Mouse (Mus musculus) right cerebral cortex, postnatal 4 days (tissue): ENCODE measurements around the gene Wdr75.

Experiments
- DNase-seq: peaks from one replicate; pipeline ENCODE4 v3.0.0-alpha.2; 2022

Gene Wdr75

DNA sequence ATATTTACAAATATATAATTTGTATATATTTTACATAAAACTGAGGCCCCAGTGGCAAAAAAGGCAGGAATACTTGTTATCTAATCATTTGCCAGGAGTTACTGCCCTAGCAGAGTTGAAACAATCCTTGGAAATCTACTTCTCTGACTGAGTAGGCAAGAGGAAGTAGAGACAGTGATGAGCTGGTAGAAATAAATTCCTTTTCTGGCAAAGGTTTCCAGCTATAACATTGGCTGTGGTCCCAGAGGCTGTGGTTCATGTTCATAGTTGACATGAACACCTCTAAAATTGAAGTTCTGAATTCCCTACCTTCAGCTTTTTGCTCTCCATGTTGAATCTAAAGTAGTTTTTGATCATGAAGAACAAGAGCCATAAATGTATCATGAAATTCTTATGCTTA is 43.3 kb downstream of the Wdr75 start:
- DNase-seq, result no peak

DNA sequence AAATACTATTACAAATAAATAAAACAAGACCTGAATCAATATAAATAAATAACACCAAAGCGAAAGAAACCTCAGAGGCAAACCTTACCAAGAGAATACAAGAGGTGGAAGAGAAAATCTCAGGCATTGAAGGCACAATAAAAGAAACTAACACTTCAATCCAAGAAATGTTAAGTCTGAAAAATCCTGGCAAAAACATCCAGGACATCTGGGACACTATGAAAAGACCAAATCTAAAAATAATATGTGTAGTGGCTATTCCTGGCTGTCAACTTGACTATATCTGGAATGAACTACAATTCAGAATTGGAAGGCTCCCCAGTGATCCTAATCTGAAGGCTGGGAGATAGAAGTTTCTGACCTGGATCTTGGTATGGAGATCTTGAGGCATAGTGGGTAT is 50.5 kb downstream of the Wdr75 start:
- DNase-seq, result no peak

DNA sequence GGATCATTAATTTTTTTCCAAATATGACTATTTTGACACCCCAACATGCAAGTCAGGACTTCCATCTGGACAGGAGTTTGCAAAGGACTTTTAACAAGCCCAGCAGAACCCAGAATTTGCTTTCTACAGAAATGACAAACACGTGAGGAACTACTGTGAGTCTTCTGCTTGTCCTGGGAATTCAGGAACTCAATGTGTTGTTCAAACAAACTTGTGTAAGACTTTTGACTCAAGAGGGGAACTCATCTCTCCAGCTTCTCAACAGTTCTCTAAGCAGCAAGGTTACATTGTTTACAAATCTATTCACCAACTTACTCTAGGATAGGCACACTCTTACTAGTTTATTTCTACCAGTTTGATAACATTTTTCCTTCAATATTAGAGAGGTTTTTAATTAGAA is 63.1 kb downstream of the Wdr75 start:
- DNase-seq, result no peak

DNA sequence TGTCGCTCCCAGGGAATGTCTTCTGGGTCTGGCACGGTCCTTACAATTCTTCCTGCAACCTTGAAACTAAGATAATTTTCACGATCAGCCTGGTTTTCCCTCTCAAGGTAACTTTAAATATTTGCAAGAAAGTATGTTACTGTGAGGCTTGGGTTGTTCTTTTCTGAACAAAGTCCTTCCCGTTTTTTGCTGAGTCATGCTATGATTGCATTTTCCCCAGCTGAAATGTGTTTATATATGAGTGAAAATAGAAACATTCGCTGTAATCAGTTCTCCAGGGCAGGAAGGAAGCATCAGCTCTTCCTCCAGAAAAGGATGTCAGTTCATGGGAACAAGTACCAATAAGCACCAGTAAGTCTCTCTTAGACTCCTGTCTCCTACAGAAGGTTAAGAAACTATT is 65.4 kb downstream of the Wdr75 start:
- DNase-seq, result no peak

DNA sequence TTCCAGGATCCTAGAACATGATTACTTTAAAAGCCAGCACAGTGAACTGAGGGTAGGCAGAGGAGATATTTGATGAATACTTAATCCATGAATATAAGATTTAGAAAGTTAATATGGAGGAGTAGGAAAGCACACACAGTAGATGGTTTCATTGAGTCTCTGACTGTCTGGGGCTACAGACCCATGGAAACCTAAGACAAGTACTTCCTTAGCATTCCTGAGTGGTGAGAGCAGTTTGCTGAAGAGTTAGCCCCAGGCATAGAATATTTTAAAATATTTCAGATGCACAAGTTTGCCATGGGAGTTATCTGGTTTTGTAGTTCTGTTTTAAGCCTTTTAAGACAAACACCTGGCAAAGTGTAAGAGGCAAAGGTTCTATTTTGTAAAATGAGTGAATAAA is 66.2 kb downstream of the Wdr75 start:
- no peak for DNase-seq

DNA sequence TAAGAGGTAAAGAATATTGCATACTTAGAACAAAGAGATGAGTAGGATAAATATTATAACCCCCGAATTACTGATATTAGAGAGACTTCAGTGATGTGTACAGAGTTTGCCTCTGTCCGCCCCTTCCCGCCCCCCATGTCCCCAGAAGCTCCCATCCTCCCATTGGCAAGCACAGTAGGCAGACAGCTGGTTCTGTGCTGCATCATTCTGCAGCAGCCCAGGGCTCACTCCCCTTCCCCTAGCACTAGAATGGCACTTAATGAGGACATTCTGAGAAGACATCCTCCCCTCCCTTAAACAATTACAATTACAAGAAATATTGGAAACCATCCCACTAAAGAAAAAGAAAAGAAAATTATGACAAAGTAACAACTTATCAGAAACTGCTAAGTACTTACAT is 68.7 kb downstream of the Wdr75 start:
- no peak for DNase-seq

DNA sequence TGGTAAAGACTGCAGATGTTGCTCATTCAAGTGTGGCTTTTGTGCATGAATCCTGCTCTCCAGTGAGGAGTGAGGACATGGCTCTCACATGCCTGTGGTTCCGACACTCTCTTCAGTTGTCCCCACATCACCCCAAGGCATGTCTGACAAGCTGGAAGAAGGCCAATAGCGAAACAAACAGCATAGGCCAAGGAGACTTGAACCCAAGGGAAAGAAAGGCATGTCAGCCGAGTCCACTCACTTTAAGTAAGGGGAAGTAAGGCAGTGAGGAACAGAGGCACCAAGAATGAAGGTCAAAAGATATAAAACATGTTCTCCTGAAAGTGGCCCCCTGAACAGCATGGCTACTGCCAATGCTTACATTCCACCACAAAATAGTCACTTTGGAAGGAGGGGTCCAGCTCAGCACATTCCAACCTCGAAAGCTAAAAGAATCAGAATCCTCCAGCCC is 69.6 kb downstream of the Wdr75 start:
- DNase-seq, result no peak

DNA sequence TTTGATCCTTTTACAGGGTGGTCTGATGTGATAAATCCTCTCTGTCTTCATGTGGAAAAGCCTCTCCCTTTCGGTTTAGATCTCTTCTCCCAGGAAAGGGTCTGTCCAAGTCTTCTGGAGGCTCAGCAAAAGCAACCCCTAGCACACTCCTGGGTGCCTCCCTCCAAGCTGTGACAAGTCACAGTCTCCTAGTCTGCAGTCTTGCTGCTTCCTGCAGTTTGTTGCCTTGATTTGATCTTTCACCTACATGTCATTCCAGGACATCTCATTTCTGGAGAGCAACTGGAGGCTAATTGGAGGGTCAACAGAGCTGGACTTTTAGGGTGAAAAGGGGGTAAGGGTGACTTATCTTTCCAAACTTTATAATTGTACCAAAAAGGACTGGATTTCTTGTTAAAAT is 70.3 kb downstream of the Wdr75 start:
- no peak for DNase-seq

DNA sequence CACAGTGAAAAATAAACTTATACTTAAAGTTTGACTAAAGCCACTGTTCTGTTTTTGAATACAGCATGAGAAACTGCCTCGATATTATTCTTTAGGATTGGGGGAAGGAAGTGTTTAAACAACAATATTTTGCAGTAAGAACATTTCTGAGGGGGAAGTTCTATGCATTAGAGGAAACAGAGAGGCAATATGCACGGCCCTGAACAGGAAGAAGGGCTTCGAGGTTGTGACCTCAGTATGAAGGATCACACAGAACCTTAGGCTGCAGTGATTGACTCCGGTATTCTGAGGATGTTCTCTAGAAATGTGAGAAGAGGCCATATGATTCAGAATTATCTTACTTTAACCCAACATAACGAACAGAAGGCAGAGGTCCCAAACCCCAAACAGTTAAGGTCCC is 70.8 kb downstream of the Wdr75 start:
- no peak for DNase-seq

DNA sequence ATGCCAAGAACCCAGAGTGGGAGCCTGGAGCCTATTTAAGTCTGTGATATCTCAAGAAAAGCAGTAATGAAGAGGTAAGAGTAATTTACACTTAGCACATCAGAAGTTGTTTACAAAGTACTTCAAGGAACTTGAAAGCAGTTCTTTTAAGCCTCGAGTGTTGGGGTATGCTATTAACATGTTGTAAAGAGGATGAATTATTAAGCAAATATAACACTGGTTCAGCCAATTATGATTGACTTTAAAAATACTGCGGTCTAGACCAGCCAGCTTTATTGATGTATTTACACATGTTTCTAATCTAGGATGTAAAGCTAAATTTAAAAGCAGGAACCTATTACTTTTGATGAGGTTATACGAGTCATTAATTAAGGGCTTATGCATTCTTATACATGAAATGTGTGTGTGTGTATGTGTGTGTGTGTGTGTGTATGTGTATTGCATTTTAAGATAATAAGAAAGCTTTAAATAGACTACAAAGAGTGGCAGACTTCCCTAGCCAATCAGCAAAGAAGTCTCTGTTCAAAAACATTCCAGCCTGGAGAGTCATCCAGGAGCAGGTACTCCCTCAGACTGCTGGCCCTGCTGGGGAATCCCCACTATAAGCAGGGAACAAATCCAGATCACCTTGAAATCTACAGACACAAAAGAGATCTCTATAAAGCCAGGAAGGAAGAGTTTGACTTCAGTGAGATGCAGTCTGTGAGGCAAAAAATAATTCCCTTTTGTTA is 71.5 kb downstream of the Wdr75 start:
- no peak for DNase-seq

DNA sequence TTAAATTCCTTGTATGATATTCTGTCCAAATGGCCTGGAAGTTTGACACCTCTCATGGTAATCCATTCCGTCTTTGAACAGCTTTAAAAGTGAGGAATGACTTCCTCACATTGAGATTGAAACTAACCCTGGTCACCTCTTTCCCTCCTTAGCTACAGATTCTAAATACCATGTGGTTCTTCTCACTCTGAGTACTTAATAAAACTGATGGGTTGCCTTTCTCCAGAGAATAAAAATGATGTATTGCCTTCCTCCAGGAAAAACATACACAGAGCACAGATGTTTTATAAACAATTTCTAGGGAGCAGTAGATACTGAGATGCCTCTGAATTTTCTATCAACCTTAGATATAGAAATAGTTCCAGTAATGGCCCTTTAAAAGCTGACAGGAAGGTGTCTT is 73.1 kb downstream of the Wdr75 start:
- no peak for DNase-seq

DNA sequence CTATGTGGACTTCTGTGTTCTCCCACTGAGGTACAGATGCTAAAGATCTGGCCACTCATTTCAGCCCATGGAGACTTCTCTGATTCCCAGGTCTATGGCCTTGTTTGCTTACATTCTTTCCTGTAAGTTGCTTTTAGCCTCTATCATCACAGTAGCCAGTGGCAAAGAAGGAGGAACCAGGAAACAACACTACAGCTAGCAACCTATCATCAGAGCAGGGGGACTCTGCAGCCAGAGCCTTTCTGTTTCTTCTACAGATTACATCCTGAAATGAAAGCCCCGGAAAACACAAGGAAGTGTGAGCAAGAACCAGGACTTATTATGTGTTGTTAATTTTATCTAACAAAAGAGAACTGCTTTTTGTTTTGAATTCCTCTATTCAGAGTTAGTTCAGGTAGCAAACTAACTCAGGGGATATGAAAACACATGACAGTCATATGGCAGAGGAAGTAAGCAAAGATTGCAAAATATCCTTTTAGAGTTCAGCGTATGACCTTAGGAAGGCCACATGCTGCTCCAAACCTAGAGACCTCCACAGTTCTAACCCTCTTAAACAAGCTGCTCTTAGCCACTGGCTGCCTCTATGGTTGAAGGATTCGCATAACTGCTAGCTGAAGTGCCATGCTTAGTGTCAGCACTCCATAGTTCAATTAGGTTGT is 73.6 kb downstream of the Wdr75 start:
- DNase-seq, result no peak
